Mouse (Mus musculus) yolk sac, embryonic 10.5 days (tissue): Measurements from ENCODE around the gene Xpo4.

ENCODE experiments used
- DNase-seq: peaks from one replicate; pipeline ENCODE4 v3.0.0-alpha.2; 2017; ENCODE audit warnings: low spot score

Gene Xpo4

DNA sequence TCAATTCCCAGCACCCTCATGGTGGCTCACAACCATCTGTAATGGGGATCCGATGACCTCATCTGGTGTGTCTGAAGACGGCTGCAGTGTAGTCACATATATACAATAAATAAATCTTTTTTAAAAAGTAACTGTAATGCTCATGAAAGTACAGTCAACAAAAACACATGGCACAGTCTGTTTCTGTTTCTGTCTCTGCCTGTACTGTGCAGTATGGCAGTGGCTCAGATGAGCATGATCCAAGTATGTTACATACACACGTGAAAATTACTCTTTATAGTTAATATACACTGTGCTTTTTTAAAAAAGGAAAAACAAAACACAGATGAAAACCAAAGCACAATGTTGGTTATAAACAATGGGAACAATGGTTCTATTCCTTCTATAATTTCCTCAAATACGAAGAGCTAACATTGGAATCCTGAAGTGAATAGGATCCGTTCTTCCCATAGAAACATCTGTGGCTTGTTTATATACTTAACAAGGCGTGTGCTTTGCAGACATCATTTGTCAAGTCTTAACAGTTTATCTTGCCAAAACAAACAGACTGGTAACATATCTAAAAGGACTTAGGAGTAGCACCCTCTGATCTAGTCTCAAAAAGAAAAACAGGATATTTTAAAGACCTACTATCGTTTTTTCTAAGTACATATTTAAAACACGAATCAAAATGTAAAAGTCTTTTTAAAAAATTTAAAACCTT lies 58.4 kb downstream of the Xpo4 start:
- no peak for DNase-seq

GRCm38 (mm10) chr14:57593279-57593678 lies 72.0 kb downstream of the Xpo4 start:
- no peak for DNase-seq

GRCm38 (mm10) chr14:57591830-57592229 lies 73.4 kb downstream of the Xpo4 start:
- no peak for DNase-seq

GRCm38 (mm10) chr14:57576364-57577060 lies 88.7 kb downstream of the Xpo4 start:
- DNase-seq = no peak

- no peak for DNase-seq
These were observed 90.2 kb downstream of the Xpo4 start for GRCm38 (mm10) chr14:57574792-57575587.

DNA sequence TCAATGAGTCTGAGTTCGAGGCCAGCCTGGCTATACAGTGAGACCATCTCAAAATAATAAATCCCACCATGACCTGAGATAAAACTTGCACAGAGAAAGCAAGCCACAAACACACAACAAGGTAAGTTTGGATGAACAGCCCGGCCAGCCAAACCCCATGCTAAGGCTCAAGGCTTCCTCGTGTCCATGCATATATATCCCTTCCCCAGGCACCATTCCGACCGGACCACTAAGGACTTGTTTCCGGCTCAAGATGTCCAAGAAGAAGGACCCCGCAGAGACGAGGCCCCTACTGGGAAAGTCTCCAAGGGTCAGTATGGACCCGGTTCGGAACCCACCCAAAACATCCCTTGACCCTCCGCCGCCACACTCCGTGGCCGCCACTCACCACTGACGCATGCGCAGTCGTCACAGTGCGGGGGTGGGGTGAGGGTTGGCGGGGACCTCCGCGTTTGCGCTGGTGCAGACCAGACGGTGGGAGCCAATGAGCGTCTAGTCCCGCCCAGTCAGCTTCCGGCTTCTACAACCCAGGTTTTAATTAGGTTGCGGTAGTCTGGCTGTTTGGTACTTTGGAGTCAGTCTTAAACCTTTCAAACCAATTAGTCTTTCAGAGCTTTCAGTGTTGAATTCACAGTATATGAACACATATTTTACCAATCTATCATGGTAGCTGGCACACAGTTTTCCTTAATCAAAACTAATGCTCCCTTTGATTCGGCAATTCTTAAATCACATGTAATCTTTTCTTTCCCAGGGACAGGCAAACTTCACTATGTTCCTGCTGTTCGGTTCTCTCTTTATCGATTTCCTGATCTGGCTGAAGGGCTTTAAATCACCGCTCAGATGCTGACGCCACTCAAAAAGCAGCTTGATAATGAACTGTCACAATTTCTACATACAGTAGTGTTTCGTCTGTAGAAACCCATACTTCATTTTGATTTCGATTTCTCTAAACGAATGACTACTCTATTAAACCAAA lies 93.8 kb downstream of the Xpo4 start, which contains the start of gene Eef1akmt1:
TSS of gene Eef1akmt1 (minus strand) at position 458 of the 979 bp plus-strand sequence.
- peak; percentile 95 for DNase-seq

- no peak for DNase-seq
These were observed 99.6 kb downstream of the Xpo4 start for GRCm38 (mm10) chr14:57565626-57566025.

DNA sequence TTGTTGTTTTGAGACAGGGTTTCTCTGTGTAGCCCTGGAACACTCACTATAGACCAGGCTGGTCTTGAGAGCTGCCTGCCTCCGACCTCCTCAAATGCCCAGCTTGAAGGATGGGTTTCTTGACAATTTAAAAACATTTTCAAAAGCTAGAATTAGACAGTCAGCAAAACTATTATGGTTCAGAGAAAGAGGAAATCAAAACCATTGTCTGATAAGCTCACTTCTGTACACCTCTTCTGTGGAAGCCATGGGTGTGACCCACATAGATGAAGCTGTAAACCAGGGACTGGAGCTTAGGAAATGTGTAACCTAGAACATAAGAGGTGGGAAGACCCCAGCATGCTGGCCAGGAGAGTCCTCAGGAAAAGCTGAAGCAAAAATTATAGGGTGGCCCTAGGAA lies 108.3 kb downstream of the Xpo4 start:
- no peak for DNase-seq

DNA sequence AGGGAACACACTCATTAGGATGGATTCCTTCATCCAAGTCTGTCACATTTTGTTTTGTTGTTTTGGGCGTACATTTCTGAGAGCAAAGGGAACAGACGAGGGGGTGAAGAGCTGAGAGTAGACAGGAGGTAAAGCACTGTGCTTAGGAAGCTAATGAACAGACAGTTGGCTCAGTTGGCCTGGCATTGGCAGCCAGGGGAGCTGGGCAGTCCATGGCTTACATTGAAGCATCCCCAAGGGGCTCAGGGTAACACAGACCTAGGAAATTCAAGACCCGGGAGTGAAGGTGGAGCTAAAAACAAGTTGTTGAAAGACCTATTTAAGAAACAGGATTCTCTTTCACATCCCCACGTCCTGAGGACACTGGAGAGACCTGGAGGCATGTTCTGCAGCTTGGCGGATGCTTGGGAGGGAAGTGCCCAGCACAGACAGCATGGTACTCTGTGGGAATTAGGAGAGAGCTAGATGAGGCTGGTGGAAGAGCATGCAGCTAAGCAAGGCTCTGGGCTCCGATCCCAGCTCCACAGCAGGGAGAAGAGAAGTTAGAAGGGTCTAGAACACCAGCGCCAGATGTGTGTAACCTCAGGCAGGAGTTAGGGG lies 109.7 kb downstream of the Xpo4 start:
- no peak for DNase-seq

DNA sequence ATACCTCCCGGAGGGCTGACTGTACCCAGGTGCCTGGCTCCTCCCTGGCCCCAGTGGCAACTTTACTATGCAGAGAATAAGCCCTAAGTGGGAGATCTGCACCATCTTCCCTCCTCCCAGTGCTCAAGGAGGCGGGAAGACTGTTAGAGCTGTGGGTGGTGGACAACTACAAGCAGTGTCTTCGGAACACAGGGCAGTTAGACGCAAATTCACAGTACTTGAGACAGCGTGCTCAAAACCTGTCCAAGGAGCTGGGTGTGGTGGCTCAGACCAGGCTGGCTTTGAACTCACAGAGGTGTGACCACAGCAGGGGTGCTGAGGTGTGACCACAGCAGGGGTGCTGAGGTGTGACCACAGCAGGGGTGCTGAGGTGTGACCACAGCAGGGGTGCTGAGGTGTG lies 110.8 kb downstream of the Xpo4 start:
- no peak for DNase-seq

DNA sequence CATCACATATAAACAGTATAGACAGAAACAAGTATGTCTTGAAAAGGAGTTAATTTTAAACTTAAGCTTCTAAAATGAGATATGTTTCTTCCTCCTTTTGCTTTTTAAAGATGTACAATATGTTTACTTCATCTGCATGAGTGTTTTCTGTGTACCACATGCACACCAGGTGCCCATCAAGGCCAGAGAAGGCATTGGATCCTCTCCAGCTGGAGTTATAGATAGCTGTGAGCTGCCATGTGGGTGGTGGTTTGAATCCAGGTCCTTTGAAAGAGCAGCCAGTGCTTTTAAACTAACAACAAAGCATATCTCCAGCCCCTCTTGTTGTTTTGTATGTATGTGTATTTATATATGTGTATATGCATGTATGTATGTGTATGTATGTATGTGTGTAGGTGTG lies 112.3 kb downstream of the Xpo4 start:
- no peak for DNase-seq

- DNase-seq = no peak
These were observed 118.2 kb downstream of the Xpo4 start for GRCm38 (mm10) chr14:57547062-57547461.

DNA sequence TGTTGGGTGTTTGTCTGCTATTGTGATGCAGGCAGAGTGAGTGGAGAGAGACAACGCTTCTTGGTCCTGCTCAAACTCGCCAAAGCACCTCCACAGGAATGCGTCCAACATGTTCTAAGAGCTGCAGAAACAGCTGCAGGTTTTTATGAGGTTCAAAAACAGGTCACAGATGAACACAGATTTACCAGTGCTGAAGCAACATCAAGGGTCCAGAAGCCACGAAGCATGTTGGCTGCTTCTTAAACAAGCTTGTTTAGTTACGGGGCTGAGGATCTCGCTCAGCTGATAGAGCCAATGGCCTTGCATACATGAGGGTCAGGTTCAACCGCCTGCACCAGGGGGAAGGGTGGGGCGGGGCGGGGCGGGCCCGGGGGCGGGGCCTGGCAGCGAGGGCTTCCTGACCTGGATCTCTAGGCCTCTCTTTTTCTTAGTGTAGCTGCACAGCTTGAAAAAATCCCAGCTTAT lies 118.6 kb downstream of the Xpo4 start:
- DNase-seq = peak; percentile 83

DNA sequence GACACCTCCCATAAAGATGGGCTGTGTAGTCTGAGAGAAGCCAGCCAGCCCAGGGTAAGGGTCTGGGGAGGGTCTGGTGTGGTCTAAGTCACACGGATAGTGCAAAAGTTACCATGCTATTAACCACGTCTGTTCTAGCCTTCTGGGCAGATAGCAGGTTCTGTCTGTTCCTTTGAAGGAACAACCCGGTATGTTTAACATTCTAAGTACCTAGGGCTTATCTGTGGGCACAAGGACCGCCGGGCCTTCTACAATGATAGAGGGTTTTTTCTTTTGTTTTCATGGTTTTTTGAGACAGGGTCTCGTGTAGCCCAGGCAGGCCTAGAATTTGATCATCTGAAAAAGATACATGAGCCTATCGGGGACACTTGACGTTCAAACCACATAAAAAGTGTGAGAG lies 119.1 kb downstream of the Xpo4 start:
- no peak for DNase-seq

- DNase-seq = no peak
These were observed 119.7 kb downstream of the Xpo4 start for GRCm38 (mm10) chr14:57545526-57545925.

- no peak for DNase-seq
These were observed 121.7 kb downstream of the Xpo4 start for GRCm38 (mm10) chr14:57543420-57544039.

DNA sequence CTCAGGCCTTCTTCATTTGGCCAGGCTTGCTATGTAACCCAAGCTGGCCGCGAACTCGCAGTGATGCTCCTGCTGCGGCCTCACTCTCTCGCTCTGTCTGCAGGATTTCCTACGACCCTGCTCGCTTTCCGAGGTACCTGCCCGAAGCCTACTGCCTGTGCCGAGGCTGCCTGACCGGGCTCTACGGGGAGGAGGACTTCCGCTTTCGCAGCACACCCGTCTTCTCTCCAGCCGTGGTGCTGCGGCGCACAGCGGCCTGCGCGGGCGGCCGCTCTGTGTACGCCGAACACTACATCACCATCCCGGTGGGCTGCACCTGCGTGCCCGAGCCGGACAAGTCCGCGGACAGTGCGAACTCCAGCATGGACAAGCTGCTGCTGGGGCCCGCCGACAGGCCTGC lies 123.0 kb downstream of the Xpo4 start:
- DNase-seq = no peak

DNA sequence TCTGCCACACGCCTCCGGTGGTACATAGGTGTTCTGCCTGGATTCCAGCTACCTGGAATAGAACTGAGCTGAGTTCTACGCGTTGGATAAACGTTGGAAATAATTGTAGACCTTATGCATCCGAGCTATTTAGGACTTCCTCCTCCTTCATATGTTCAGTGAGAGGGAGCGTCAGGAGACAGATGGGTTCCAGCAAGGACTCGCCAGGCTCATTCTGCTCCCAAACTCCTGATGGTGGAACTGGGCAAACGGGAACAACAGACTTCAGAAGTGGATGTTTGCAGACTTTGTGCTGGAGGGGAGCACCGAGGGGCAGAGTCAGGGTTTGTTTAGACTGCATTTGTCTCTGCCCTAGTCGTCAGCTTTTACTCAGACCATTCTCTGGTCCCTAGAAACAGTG lies 124.5 kb downstream of the Xpo4 start:
- no peak for DNase-seq

- no peak for DNase-seq
These were observed 127.8 kb downstream of the Xpo4 start for GRCm38 (mm10) chr14:57537261-57538015.

- DNase-seq = no peak
These were observed 128.4 kb downstream of the Xpo4 start for GRCm38 (mm10) chr14:57536820-57537219.
